Mouse (Mus musculus): ENCODE measurements around the gene Nrip2. TPM values are rescaled to one million over a fixed set of nuclear protein-coding genes. Genes with fewer than 3 reads are reported as not detected.

Nrip2 gene
- 9.1 and 11.4 TPM in 2 replicates for polyA plus RNA-seq (2021; fragmentation: Nextera tagmentation)
- long read RNA-seq, experiment 1, transcript Nrip2-201 (6 exons, 1,893 nt) = major isoform, 64 of 96 reads
- long read RNA-seq, experiment 1, partial matches to known transcripts = 4 of 96 reads
- long read RNA-seq, experiment 1, other reads (novel, unspliced or antisense) = 27 of 96 reads
- long read RNA-seq, experiment 2, transcript Nrip2-201 (6 exons, 1,893 nt) = major isoform, 9 of 17 reads
- long read RNA-seq, experiment 2, partial matches to known transcripts = 3 of 17 reads
- long read RNA-seq, experiment 2, other reads (novel, unspliced or antisense) = 5 of 17 reads

DNA sequence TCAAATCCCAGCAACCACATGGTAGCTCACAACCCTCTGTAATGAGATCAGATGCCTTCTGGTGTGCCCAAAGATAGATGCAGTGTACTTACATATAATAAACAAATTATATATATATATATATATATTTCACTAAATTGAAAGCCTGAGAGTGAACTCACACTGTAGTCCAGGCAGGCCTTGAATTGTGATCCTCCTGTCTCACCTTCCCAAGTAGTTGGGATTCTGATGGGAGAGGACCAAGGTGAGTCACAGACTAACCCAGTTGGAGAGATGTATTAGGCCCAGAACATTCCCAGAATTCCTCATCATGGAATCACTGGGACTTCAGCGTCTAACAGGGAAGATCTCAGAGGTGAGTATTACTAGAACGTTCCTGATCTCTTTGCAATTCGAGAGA lies at the start of gene Nrip2:
Nrip2 (plus strand) TSS at position 301 of the 400 bp plus-strand sequence.

DNA sequence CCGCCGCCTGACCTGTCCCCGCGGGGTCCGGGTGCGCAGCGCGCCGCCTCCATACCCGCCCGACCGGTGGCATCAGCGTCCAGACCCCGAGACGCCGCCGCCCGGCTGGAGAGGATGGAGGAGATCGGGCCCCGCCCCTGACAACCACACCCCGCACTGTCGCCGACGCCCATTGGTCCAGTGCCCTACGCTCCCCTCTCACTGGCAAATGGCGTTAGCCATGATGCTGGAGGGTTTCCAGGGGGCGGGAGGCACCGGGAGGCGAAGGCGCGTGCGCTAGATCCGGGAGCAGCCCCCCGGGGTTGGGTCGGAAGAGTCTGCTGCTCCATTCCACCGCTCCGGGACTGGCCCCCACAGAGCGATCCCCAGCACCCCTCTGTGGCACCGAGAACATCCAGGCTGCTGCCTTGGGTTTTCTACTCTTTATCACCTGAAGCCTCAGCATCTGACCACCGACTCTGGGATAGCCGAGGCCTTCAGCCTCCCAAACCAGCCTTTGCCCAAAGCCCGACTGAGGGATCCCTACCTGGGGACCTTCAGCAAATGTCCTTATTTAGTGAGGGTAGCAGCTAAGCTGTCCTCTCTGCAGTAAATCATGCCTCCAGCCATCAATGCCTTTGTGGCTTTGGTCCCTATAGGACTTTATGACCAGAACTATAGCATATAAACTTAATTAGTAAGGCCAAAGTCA lies 43.2 kb upstream of the Nrip2 start, which contains the start of gene Tulp3:
Tulp3 (minus strand) TSS at position 126 of the 691 bp plus-strand sequence.

DNA sequence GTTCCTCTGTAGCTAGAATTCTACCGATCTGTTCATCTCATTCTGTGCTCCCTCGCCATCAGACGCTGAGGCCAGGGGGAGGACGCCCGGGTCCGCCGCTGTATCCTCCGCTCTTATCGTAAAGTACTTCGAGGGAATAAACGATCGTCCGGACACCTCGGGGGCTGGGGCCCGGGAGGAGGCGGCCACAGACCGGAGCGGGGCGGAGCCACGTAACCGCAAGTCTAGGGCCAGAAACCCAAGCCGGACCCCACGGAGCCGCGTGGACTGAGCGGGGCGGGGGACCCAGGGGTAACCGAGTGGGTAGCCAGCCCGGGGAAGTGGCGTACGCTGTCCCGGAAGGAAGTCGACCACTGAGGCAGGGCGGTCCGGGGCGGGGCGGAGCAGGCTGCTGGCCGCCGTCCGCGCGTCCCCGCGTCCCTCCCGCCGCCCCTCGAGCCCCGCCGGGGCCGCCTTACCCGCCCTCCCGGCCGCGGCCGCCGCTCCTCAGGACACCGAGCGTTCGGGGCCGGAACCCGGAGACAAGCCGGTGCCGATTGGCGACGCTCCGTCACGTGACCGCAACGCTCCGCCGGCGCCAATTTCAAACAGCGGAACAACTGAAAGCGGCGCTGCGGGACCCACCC lies 36.6 kb upstream of the Nrip2 start, which contains the start of the genes Rhno1 and Foxm1:
Rhno1 (minus strand) TSS at position 531 of the 626 bp plus-strand sequence.
Foxm1 (plus strand) TSS at position 587 of the 626 bp plus-strand sequence.

DNA sequence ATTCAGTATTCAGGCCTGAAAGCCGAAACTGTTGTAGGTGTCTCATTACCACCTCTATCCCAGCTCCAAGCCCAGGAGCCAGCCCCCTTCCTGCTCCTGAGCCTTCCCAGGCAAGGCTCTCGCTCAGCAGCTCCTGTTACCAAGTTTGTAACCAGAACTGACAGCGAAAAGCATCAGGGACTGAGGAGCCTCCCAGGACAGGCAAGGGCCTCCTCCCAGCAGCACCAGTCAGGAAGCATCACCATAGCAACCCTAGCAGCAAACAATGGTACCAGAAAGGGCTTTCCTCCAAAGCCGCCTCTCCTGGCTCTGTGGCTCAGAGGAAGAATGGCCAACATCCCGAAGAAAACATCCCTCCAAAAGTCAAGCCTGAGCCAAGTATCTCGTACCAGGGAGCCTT lies 23.9 kb upstream of the Nrip2 start, which contains the start of the genes Tex52 and Gm44596:
Tex52 (plus strand) TSS at position 265 of the 400 bp plus-strand sequence.
Gm44596 (plus strand) TSS at position 312 of the 400 bp plus-strand sequence.

DNA sequence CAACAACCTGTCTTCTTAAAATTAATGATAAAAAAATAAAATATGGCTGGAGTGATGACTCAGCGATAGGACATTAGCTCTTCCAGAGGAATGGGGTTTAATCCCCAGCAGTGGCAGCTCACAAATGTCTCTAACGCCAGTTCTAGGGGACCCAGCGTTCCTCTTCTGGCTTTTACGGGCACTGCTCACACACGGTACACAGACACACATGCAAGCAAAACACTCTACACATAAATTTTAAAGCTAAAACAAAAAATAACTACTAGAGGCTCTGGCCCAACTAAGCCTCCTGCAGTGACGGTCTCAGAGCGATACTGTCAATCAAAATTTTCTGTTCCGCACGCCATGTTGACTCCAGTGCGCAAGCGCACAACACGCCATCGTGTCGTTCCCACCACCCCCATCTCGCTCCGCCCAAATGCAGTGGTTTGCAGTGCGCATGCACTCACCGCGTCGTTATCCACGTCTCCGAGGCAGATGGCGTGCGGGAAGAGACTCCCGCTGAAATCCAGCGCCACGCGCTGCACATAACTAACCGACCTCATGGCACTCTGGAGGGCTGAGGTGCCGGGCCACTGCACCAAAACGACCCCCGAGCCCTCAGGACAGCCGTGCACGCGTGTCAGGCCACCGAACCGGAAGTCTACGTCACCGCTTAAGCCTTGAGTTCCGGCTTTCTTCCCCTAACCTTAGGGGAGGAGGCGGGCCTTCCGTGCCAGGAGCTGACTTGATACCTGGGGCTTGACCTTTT lies 25.3 kb downstream of the Nrip2 start, which contains the start of gene Itfg2:
Itfg2 (minus strand) TSS at position 663 of the 751 bp plus-strand sequence.

DNA sequence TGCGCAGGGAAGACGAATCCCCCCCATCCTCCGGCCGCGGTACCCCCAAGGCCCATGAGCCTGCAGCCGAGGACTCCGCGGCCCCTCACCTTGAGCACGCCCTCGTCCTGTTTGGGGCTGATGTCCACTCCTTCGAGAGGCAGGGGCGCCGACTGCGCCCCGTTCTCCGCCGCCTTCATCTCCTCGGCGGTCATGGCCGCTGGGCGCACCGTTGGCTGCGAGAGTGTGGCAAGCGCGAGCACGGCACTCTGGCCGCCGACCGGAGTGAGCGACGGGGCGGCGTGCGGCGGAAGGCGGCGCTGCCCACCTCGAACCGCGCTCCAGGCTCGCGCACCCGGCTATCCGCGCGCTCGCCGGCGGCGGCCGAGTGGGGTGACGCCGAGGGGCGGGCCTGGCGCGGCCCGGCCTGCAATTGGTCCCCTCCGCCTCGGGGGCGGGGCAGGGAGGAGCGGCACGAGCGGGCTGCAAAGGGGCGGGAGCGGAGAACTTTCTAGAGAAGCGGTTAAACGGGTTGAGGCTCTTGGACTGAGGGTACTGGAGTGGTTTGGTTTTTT lies 39.3 kb downstream of the Nrip2 start, which contains the start of gene Fkbp4:
Fkbp4 (minus strand) TSS at position 361 of the 554 bp plus-strand sequence.

Other genes with a start within 250 kb of the Nrip2 start
- 0.21 TPM in 1 of 2 replicates, not detected in the other for gene Tead4, start 98.5 kb upstream of the Nrip2 start, polyA plus RNA-seq (2021; fragmentation: Nextera tagmentation)
- 2.7 and 4.2 TPM in 2 replicates for gene Tulp3, start 43.4 kb upstream of the Nrip2 start, polyA plus RNA-seq (2021; fragmentation: Nextera tagmentation)
- 18.3 and 18.4 TPM in 2 replicates for gene Rhno1, start 36.4 kb upstream of the Nrip2 start, polyA plus RNA-seq (2021; fragmentation: Nextera tagmentation)
- gene Foxm1, start 36.3 kb upstream of the Nrip2 start, polyA plus RNA-seq (2021; fragmentation: Nextera tagmentation) = 0.12 and 0.26 TPM in 2 replicates
- gene Tex52, start 23.8 kb upstream of the Nrip2 start, polyA plus RNA-seq (2021; fragmentation: Nextera tagmentation) = 1.7 and 2.0 TPM in 2 replicates
- gene Gm44596, start 23.8 kb upstream of the Nrip2 start, polyA plus RNA-seq (2021; fragmentation: Nextera tagmentation) = not detected in 2 replicates
- gene Itfg2, start 25.6 kb downstream of the Nrip2 start, polyA plus RNA-seq (2021; fragmentation: Nextera tagmentation) = 15.1 and 21.6 TPM in 2 replicates
- 98.4 and 108 TPM in 2 replicates for gene Fkbp4, start 39.4 kb downstream of the Nrip2 start, polyA plus RNA-seq (2021; fragmentation: Nextera tagmentation)
- gene Pzp, start 127.4 kb downstream of the Nrip2 start, polyA plus RNA-seq (2021; fragmentation: Nextera tagmentation) = not detected in 2 replicates
- 44.4 and 48.9 TPM in 2 replicates for gene A2ml1, start 182.3 kb downstream of the Nrip2 start, polyA plus RNA-seq (2021; fragmentation: Nextera tagmentation)
- not detected in 2 replicates for gene Klrb1a, start 224.2 kb downstream of the Nrip2 start, polyA plus RNA-seq (2021; fragmentation: Nextera tagmentation)

Data from left cerebral cortex, adult 6 months (tissue).